Mouse (Mus musculus) retina, postnatal 1 day (tissue): ENCODE data around the gene Muc13.
A peak's percentile ranks its signal among the peaks of the same experiment; 100 is the strongest.

Experiments
- DNase-seq: peaks from one replicate; pipeline ENCODE4 v3.0.0-alpha.2; 2012

Muc13 gene

DNA sequence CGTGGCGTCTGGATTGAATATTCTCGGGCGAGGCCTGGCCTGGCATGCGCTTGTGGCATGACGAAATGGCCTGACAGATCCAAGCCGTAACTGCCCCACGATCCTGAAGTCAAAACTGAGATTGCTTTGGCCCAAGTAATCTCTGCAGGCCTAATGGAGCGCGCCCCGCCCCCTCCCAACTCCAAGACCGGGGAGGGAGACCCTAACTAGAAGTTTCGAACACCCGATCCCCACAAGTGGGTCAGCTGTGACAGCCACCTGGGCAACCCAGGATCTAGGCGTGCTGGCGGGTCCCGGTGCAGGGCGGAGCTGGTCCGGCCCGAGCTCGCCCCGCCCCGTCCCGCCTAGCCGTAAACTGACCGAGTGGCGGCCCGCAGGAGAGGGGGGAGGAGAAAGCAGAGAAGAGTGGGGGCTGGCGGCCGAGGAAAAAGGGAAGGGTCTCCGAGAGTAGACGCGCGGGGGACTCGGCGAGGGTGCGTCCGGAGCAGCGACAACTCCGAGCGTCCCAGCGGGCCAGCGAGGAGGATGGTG is 35.5 kb downstream of the Muc13 start, which contains the start of gene Itgb5:
Itgb5 (plus strand) TSS at position 365 of the 531 bp plus-strand sequence.
- DNase-seq = peak; percentile 82

DNA sequence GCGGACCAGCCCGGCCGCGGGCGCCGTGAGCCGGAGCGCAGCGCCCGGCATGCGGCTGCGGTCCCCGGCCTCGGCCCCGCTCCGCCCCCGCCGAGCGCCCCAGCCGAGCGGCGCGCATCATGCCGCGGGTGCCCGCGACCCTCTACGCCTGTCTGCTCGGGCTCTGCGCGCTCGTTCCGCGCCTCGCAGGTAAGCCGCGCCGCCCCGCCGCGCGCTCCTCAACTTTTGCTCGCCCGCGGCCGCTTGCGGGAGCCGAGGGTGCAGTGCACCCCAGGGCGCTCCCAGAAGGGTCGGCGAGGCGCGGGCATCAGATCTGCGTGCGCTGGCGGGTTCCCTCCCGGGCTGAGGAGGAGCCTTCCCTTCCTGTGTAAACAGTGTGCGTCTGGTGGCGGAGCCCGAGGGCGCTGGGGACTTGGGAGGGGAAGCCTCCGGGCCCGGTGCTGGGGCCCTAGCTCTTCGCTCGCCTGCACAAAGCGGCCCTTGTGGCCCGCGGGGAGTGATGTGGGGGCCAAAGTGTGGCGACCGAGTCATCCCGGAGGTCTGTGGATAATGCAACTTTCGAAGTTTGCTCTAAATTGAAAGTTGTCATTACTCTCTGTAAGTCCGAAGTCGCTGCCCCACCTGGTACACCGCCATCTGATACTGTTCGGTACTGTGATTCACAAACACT is 36.1 kb downstream of the Muc13 start:
- DNase-seq = peak; percentile 69

DNA sequence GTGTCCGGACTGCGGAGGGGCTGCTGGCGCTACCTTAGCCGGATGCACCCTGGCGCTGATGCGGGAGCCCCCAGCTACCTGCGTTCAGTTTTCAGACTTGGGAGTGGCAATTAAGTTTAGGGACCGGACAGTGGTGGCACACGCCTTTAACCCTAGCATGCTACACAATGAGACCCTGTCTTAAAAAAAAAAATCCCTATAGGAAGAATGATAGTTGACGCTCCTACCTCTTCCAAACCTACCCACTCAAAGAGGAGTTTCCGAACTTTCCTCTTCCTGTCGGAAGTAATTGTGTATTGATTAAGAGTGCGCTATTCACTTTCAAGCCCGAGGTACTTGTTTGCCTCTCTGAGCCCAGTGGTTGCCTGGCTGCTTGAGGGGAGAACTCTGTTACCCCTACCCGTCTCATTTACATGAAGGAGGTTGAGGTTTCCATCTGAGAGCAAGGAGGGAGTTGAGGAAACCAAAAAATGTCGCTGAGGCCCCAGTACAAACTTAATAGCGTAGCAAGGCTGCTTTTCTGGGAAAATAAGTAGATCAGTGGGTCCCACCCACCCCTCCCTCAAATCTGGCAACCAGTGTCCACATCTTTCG is 36.8 kb downstream of the Muc13 start:
- DNase-seq = peak; percentile 19

DNA sequence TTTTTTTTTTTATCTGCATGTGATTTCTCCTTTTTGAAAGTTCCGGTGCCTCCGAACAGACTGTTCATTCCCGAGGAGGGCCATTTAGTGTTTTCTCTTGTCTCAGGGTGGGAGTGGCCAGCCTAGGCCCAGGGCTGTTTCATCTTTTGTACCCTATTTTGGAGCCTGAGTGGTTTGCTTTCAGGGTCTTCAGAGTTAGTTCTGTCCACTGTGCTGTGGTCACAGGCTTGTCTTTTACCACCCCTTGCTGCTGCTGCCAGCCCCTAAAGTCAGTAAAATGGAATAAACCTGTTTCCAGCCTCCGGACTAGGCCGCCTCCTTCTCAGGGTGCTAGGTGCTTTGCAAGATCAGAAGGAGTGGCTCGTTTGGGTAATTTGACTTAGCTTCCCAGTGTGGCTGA is 38.2 kb downstream of the Muc13 start:
- peak; percentile 12 for DNase-seq

DNA sequence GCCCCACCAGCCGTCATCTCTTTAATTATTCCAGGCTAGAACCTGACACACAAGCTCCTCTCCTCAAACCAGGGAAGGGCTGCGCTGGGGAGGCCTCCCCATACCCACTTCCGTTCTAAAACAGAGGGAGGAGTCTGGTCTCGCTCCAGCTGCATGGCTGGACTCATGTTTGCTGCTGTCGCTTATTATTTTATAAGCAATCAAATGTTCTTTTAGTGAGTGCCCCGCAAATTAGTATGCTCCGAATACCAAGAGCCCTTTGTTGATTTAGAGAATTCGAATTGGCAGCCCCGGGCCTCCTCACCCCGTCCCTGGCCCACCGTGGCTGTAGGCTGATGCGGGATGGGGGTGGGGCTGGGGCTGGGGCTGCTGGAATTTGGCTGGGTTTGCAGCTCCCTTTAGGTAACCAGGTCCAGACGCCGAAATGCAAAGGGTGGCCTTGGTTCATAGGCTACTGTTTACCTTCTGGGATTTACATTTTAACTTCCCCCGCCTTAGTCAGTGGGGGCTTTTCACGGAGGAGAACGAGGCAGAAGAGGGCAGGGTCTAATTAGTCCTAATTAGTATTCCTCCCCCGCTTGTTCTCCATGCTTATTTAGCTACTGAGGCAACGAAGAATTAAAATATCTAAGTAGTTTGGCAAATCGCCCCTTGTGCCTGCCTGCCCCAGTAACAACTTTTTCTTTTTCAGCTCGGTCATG is 39.0 kb downstream of the Muc13 start:
- DNase-seq = peak; percentile 85

DNA sequence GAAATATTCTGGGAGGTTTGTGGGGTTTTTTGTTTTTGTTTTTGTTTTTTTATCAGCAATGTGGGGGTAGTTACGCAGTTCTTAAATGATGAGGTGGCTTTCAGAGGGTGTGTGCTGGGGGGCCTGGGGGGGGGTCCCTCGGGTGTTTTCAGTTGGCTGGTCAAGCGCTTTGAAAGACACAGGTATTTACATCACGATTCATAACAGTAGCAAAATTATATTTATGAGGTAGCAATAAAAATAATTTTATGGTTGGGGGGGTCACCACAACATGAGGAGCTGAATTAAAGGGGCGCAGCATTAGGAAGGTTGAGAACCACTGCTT is 39.6 kb downstream of the Muc13 start:
- no peak for DNase-seq

DNA sequence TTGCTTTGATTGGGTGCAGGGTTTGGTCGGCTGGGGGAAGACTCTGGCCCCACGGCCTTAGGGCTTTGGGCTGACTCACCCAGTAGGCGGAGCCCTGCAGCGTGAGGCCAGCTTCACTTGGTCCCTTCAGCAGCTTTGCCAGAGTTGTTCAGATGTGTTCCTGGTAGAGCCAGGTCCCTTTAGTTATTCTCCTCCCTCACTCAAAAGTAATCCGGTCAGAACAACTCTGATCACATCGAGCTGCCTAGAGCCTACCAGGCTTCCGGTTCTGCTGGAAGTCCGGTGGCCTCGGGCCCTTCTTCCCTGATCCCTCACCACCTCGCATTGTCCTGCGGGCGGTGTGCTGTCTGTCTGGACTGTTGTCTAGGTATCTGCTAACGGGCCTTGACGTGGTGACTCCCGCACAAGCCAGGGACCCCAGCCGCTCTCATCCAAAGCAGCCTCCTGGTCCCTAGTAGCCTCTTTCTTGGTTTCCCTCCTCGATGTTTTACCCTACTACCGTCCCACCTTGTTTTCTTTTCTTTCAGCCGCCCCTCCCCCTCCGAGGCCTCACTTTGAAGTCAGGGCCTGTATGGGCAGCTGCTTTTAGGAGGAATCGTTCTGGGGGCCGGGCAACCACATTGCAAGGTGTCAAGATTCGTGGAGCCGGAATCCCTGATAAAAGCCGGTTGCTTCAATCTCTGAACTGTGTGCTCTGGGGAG is 40.1 kb downstream of the Muc13 start:
- DNase-seq = peak; percentile 70

DNA sequence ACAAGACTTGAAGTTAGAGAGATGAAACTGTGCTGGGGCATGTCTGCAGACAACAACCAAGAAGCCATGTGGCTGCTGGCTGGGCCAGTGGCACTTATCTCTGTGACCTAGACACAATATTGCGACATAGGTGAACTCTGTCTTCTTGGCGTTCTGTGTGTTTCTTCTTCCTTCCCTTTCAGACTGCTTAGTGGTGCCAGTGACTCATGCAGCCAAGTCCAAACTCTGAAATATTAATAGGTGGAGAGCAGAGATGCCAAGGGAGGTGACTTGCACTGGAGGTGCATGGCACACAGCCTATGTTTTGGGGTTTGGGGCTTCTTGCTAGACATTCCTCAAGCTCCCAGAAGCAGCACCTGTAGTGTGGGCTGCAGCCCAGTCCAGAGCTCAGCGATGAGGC is 42.8 kb downstream of the Muc13 start:
- no peak for DNase-seq

DNA sequence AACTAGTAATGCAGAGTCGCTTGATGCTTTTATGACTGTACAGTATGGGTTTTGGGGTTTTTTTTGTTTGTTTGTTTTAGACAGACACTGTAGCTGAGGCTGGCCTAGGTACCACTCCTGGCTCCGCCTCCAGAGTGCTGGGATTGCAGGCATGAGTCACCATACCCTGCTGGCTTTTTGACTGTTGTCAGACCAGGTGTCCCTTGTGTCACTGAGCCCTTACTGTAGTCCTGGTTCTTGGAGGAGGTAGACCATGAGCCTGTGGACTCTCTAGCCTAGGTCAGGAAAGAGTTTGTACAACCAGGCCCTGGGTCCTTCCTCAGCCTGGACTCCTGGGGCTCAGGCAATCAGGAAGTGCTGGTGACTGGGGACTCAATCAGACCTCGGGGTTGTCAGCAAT is 43.4 kb downstream of the Muc13 start:
- no peak for DNase-seq

DNA sequence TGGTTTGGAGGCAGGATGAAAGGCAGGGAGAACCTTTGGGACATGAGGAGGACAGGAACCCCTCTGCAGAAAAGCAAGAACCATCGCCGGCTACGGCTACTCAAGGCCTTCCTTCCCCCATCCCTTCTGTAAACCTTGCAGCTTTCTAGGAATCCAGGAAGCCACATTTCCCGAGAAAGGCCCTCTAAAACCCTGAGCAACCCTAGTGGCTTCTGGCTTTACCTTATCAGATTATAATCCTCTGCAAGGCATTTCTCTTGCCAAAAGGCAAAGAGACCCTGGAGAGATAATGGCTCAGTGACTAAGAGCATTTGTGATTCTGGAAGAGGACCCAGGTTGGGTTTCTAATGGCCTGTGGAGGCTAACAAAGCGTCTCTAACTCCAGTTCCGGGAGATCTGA is 46.8 kb downstream of the Muc13 start:
- DNase-seq = no peak

DNA sequence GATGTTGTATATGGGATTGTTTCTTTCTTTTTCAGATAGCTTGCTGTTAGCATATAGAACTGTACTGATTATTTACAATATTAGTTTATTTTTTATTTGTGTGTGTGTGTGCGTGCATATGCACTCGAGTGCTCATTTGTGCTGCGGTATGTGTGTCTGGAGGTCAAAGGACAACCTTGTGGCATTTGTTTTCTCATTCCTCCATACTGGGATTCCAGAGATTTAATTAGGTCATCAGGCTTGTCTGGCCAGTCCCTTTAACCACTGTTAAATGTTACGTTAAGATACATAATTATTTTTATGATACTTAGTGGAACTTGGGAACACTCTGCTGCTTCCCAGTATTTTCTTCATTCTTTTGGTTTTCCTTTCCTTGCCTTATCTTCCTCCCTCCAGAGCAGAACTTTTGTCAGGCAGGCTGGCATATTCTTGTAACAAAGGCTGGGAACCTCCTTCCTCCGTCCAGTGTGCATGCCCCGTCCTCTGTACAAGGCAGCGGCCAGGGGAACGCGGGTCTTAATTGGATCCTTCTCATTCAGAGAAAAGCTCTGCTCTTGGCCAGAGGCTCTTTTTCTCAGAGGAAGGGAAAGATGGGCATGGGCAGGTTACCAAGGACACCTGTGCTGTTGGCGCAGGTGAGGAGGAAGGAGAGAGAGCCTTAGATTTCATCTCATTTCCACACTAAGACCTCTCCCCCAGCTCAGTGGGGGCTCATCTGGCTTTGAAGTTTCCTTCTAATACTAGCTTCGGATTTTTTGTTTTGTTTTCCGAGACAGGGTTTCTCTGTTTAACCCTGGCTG is 48.4 kb downstream of the Muc13 start:
- peak; percentile 70 for DNase-seq

DNA sequence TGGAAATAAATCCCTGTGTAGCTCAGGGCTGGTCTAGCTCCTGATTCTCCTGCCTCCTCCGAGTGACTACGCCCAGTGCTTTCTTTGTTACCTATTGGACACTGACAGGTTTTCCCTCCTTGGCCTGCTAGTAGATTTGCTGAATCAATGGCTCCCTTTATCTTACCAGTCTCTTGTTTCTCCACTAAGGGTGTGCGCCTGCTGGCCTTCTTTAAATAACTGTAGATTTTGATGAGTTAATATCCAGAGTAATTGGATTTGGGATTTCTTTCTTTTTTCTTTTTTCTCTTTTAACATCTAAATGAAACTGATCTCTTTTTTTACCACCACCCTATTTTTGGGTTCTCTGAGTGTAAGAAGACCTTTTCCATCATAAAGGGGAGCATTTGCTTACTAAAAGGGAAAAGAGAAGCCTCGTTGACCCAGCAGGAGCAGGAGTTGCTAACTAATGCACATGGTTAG is 50.3 kb downstream of the Muc13 start:
- DNase-seq = no peak

DNA sequence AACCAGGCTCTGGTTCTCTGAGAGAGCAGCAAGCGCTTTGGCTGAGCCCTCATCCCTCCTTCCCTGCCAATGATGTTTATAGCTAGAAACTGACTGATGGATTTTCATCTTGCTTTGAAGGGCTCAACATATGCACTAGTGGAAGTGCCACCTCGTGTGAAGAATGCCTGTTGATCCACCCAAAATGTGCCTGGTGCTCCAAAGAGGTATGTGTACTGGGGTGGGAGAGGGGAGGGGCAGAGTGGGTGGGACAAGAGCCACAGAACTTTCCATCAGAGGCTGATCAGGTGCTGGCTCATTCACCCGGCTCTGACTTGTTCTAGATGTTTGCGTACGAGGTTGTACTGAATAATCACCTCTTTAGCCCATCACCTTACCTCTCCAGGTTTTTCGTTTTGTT is 51.0 kb downstream of the Muc13 start:
- no peak for DNase-seq

DNA sequence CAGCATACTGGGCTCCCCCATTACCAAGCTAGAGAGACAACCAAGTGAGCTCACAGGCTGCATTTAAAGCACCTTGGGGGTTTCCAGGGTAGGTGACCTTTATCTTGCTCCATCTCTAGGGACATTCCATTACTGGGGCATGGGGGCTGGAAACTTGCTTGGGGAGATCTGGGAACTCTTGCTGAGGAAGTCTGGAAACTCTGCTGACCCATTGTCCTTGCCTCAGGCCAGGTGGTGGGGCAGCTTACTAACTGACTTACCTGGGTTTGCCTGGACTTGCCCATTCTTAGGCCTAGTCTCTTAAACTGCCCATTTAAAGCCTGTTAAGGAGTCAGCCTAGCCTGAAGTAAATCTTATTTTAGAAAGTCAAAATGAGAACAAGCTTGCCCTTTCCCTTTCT is 59.4 kb downstream of the Muc13 start:
- no peak for DNase-seq

DNA sequence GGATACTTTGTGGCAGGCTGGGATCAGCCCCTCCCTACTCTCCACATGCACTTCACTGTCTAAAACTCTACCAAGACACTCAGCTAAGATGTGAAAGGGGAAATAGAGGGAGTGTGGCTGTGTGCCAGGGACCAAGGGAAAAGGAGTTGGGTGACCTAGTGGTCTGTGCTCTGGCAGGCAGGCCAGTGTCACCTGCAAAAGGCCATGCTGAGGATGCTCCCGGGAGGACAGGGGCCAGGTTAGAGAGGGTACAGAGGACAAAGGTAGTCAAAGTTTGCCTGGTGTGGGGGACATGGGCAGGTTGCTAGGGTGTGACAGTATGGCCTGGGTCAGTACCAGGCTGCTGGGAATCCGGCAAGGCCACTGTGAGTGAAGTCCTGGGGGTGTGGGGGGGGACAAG is 64.9 kb downstream of the Muc13 start:
- no peak for DNase-seq

DNA sequence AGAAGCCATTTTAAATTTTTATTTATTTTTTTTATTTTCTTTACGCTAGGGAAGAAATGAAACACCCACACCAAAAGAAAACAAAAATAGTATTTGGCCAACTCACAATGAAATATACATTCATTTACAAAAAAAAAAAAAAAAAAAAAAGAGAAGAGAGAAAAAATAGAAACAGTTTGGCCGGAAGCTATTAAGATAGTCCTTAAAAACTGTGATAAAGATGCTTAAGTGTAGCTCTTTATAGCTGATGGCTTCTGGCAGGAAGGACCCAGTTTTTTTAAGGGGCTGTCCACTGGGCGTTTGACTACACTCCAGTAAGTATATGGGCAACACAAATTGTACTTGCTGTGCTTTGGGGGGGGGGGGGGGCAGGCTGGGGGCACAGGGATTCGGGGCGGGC is 65.5 kb downstream of the Muc13 start:
- no peak for DNase-seq

DNA sequence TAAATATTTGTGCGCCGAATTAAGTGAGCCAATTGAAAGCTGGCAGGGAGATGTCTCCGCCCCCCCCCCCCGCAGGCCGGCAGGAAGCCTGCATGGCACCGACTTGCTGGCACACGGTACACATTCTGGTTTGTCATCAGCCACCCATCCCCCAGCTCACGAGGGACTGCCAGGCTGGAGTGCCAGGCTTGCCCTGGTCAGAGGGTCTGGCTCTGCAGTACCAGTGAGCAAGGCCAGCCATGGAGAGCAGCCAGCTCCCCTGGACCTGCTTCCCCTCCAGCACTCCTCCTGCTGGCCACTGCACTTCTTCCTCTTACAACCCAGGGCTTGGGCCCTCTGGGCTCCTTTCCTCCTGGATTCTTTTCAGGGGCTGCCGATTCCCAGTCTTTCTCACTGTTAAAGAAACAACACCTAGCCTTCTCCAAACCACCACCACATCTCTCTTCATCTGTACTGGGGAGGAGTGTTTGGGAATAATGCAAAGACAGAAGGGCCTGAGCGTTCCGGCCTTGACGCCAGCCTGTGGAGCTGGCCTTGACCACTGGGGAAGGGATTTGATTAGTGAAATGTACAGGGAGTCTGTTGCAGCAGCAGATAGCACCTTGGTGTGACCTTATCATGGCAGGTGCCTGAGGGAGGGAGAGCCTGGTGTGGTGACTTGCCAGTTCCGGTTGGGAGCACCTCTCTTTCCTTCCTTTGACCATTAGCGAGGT is 66.3 kb downstream of the Muc13 start:
- DNase-seq = peak; percentile 70

DNA sequence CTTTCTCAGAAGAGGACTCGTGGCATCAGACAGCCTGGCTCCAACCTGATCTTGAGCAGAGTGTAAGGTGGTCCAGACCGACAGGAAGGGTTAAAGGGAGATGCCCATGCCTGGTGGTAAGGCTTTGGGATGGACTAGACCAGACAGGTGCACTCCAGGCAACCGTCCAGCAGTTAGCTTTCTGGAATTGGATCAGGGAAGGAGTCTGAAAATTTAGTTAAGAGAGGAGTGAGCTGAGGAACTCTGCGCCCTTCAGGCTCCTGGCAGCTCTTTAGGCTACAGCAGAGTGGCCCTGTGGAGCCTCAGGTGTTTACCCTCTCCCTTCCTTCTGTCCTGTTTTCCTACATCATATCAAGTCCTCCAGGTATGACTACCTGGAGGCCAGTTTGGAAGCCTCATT is 68.6 kb downstream of the Muc13 start:
- no peak for DNase-seq

DNA sequence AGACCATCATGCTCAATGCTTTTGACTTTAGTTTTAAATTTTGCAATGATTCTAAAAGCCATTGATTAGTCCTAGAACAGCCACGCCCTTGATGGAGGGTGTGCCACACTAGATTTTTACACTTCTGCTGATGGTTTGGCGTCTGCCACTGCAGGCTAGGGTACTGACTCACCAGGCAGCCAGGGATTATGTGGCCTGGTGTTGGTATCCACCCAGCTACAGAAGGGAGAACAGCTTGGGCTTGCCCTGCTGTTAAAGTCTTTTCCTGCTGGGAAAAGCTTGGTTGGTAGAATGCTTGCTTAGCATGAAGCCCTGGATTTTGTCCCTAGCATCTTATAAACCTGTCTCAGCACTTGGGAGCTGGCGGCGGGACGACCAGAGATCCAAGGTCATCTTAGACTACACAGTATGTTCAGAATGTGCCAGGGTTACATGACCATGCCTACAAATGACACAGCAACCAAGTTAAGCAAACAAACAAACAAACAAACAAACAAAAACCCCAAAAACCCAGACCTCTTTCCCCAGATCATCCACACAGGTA is 69.4 kb downstream of the Muc13 start:
- no peak for DNase-seq
